Mouse (Mus musculus): Measurements from ENCODE around the gene Nfyb.

DNA sequence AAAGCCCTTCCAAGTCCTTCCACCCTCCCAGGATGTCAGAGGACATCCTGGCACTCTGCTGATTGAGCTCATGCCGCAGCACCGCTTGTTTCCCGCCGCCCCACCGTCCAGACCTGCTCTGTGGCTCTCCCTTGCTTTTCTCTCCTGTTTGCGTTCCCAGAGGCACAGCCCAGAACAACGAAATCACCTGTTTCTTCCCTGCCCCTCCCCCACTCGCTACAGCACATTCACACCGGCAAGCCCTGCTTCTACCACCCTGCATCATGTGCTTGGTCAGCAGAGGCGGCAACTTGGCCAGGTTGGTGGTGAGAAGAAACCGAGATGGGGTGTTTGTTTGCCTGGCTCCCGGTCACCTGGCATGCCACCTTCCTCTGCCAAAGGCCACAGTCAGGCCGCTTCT, 13.9 kb upstream of the Nfyb start:
- TF ChIP-seq CTCF (IDR thresholded peaks at IDR 0.05; ENCODE audit: borderline replicate concordance, control insufficient read depth, extremely low read depth, insufficient read depth, low read length, poor library complexity) (no peak), POLR2A (IDR thresholded peaks at IDR 0.05; ENCODE audit: control insufficient read depth, extremely low read depth, insufficient read depth, low read length, poor library complexity) (no peak)
